Mouse (Mus musculus) CH12.LX (cell line): ENCODE results near the gene Pus3. TPM values are rescaled to one million over a fixed set of nuclear protein-coding genes. Genes with fewer than 3 reads are reported as not detected.

Experiments
- DNase-seq: peaks from one replicate; pipeline ENCODE4 v3.0.0-alpha.2; 2013; ENCODE audit errors: extremely low read depth
- H3K27ac ChIP-seq: 2 replicates; pipeline ENCODE4 v1.5.1; 2012; ENCODE audit warnings: low read depth, mild to moderate bottlenecking, control low read depth, moderate library complexity; ENCODE audit not compliant: insufficient read depth
- H3K27me3 ChIP-seq: replicated peaks from 2 replicates; pipeline ENCODE3; 2012; ENCODE audit warnings: inconsistent platforms
- H3K36me3 ChIP-seq, 2 experiments: replicated peaks in 1 of 2; 2 replicates each; pipeline versions ENCODE3 to v1.6.1; 2012; ENCODE audit warnings: inconsistent platforms in 1 of 2, low read length in 1 of 2, mild to moderate bottlenecking in 1 of 2, mixed read lengths in 1 of 2, moderate library complexity in 1 of 2; ENCODE audit not compliant: control insufficient read depth in 1 of 2, insufficient read depth in 1 of 2
- H3K4me1 ChIP-seq, 2 experiments: 2 replicates each; pipeline ENCODE4 v1.6.1; 2012; ENCODE audit warnings: inconsistent platforms in 1 of 2, moderate library complexity in 1 of 2; ENCODE audit not compliant: insufficient read depth in 2 of 2, control insufficient read depth in 1 of 2
- H3K4me2 ChIP-seq: 2 replicates; pipeline ENCODE4 v1.6.1; 2012; ENCODE audit warnings: low read depth, mild to moderate bottlenecking, control low read depth; ENCODE audit not compliant: poor library complexity, insufficient read depth, severe bottlenecking
- H3K4me3 ChIP-seq, 3 experiments: fragments of 150-350 bp in 1 of 3; sonication (generic) in 1 of 3; replicated peaks in 1 of 3; 2 replicates each; pipeline versions ENCODE3 to v1.5.1; 2011 to 2012; ENCODE audit warnings: low read depth in 2 of 3, low read length in 2 of 3, mild to moderate bottlenecking in 2 of 3, moderate library complexity in 2 of 3, control low read depth in 1 of 3, improper control_type of control experiment in 1 of 3, inconsistent platforms in 1 of 3, mixed read lengths in 1 of 3; ENCODE audit not compliant: poor library complexity in 1 of 3
- H3K79me2 ChIP-seq: replicated peaks from 2 replicates; pipeline ENCODE4 v1.6.1; 2012; ENCODE audit warnings: mild to moderate bottlenecking, moderate library complexity; ENCODE audit not compliant: control insufficient read depth, poor library complexity, insufficient read depth, severe bottlenecking; ENCODE audit errors: extremely low read depth
- H3K9ac ChIP-seq: 2 replicates; pipeline ENCODE4 v1.6.1; 2012; ENCODE audit warnings: low read depth, mild to moderate bottlenecking, control low read depth, moderate library complexity; ENCODE audit not compliant: insufficient read depth
- H3K9me3 ChIP-seq: replicated peaks from 2 replicates; pipeline ENCODE3; 2012; ENCODE audit warnings: low read length, inconsistent platforms, mixed read lengths
- CHD1 ChIP-seq: IDR thresholded peaks from 2 replicates; pipeline ENCODE4 v1.6.1; 2012; ENCODE audit warnings: low read depth, low read length, improper control_type of control experiment, inconsistent platforms
- E2F4 ChIP-seq: IDR thresholded peaks from 2 replicates; pipeline ENCODE4 v1.6.1; 2011; ENCODE audit warnings: low read depth, low read length, improper control_type of control experiment; ENCODE audit not compliant: insufficient replicate concordance
- ELF1 ChIP-seq: IDR thresholded peaks from 2 replicates; pipeline ENCODE4 v1.6.1; 2014; ENCODE audit warnings: low read depth, mild to moderate bottlenecking, inconsistent platforms, low read length, improper control_type of control experiment
- EP300 ChIP-seq: IDR thresholded peaks from 2 replicates; pipeline ENCODE4 v1.6.1; 2011; ENCODE audit warnings: low read length, improper control_type of control experiment
- IRF4 ChIP-seq: IDR thresholded peaks from 2 replicates; pipeline ENCODE4 v1.6.1; 2014; ENCODE audit warnings: low read depth, mild to moderate bottlenecking, inconsistent platforms, low read length, improper control_type of control experiment
- JUN ChIP-seq: IDR thresholded peaks from 2 replicates; pipeline ENCODE4 v1.6.1; 2011; ENCODE audit warnings: low read depth, mild to moderate bottlenecking, low read length, improper control_type of control experiment, moderate library complexity; ENCODE audit not compliant: insufficient read depth
- MAZ ChIP-seq: IDR thresholded peaks from 2 replicates; pipeline ENCODE4 v1.6.1; 2012; ENCODE audit warnings: low read depth, mild to moderate bottlenecking, inconsistent platforms, low read length, improper control_type of control experiment, moderate library complexity
- MYC ChIP-seq: IDR thresholded peaks from 2 replicates; pipeline ENCODE4 v1.6.1; 2011; ENCODE audit warnings: low read depth, mild to moderate bottlenecking, improper control_type of control experiment, low read length
- POLR2A ChIP-seq: IDR thresholded peaks from 2 replicates; pipeline ENCODE4 v1.6.1; 2011; ENCODE audit warnings: low read depth, mild to moderate bottlenecking, improper control_type of control experiment, low read length
- POLR2AphosphoS2 ChIP-seq: IDR thresholded peaks from 2 replicates; pipeline ENCODE4 v1.6.1; 2011; ENCODE audit warnings: low read depth, low read length, improper control_type of control experiment
- RCOR1 ChIP-seq: conservative IDR thresholded peaks from 2 replicates; pipeline ENCODE4 v1.6.1; 2012; ENCODE audit warnings: low read depth, mild to moderate bottlenecking, inconsistent platforms, low read length, improper control_type of control experiment
- SMC3 ChIP-seq: IDR thresholded peaks from 2 replicates; pipeline ENCODE4 v1.6.1; 2011; ENCODE audit warnings: low read depth, low read length, improper control_type of control experiment
- USF1 ChIP-seq: IDR thresholded peaks from 2 replicates; pipeline ENCODE4 v1.6.1; 2014; ENCODE audit warnings: low read depth, mild to moderate bottlenecking, inconsistent platforms, low read length, improper control_type of control experiment
- ZKSCAN1 ChIP-seq: IDR thresholded peaks from 2 replicates; pipeline ENCODE4 v1.6.1; 2012; ENCODE audit warnings: low read depth, inconsistent platforms, low read length, improper control_type of control experiment, borderline replicate concordance
- ZMIZ1 ChIP-seq: IDR thresholded peaks from 2 replicates; pipeline ENCODE4 v1.6.1; 2012; ENCODE audit warnings: low read depth, mild to moderate bottlenecking, inconsistent platforms, low read length, improper control_type of control experiment
- dilution Hi-C: fragments of 300-500 bp; cut with MboI; formaldehyde crosslinking; loops from 2 replicates; pipeline ENCODE4 v1.14.3; 2020; ENCODE audit warnings: low sequenced_read_pairs; ENCODE audit not compliant: extremely low pct_unique_long_range_greater_than_20kb, extremely low pct_ligation_motif_present
- in situ Hi-C: fragments of 300-500 bp; cut with MboI; formaldehyde crosslinking; loops from 3 replicates; pipeline ENCODE4 v1.14.3; 2019; ENCODE audit warnings: low sequenced_read_pairs, low pct_ligation_motif_present, low pct_unique_long_range_greater_than_20kb, mixed read lengths
- polyA plus RNA-seq: library from polyadenylated mRNA; unstranded; fragments of >175 nt; gene quantifications from 2 replicates; pipeline ENCODE4 v1.2.1, GENCODE M21; 2012; ENCODE audit warnings: low read depth; ENCODE audit not compliant: insufficient read length
- total RNA-seq, 2 experiments: library from RNA; depleted of rRNA; stranded (reverse); fragments of 300-350 nt in 1 of 2; fragments of >200 nt in 1 of 2; gene quantifications; 2 replicates each; pipeline ENCODE4 v1.2.3; 2012 to 2014

Pus3 gene
- total and polyA plus RNA-seq, 3 experiments, result 18.0 to 40.8 (median 21.8) TPM

DNA sequence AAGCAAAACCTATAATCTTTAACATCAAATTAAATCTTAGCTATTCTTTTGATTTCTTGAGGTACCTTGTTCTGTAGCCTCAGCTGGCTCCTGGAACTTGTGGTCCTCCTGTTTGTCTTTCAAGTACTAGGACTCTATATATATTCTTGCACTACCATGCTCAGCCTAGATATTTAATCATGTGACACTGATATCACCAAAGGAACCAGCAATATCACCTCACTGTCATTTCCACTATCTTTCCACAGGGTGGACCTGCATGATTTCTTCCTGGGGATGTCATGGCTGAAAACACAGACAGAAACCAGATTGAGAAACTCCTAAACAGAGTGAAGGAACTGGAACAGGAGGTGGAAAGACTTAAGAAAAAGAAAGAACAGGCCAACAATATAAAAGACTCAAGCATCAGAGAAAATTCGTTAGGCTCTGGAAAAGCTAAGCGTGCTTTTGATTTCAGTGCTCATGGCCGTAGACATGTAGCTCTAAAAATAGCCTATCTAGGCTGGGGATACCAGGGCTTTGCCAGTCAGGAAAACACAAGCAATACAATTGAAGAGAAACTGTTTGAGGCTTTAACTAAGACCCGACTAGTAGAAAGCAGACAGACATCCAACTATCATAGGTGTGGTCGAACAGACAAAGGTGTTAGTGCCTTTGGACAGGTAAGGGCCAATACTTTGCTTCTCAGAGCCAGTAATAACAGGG lies 6.3 kb downstream of the Pus3 start:
- peaks cover 35 to 57% of the 10 kb centered on the region in 2 experiments for H3K36me3 ChIP-seq
- no peak overlapping the region for H3K4me3 ChIP-seq
- no peaks in the 10 kb centered on the region for H3K27me3 ChIP-seq
- no peak overlapping the region for H3K4me2 ChIP-seq
- peaks cover 59% of the 10 kb centered on the region for H3K79me2 ChIP-seq
- dilution Hi-C loops (no loop called here), in situ Hi-C loops (no loop called here)
- peaks cover 4 to 65% of the 10 kb centered on the region in 2 experiments; a peak in 2 of 4 replicates for H3K4me1 ChIP-seq
- H3K9ac ChIP-seq, result no peak overlapping the region
- H3K27ac ChIP-seq, result no peak overlapping the region
- H3K9me3 ChIP-seq, result no peaks in the 10 kb centered on the region
- TF ChIP-seq EP300, result no peak
- TF ChIP-seq POLR2AphosphoS2, result no peak
- TF ChIP-seq ELF1, result no peak
- no peak for TF ChIP-seq USF1
- TF ChIP-seq RCOR1, result no peak
- TF ChIP-seq SMC3, result no peak
- TF ChIP-seq E2F4, result no peak
- TF ChIP-seq IRF4, result no peak
- TF ChIP-seq POLR2A, result no peak
- no peak for TF ChIP-seq JUN
- TF ChIP-seq MYC, result no peak
- TF ChIP-seq ZMIZ1, result no peak
- DNase-seq, result no peak

DNA sequence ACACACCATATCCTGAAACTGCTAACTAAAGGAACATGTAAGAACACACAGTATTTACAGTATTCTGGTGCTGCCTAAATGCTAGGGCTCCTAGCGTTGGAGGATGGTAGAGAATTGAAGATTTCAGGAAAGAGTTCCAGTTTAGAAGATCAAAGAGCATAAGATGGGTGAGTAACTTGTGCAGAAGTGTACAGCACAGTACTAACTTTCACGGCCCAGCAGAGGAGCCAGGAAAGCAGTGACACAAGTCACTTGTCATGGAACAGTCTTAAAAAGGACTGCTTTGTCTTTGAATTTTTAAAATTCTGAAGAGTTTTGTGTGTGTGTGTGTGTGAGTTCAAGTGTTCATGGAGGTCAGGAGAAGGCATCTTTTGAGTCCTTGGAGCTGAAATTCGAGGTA lies 9.6 kb downstream of the Pus3 start:
- no peaks in the 10 kb centered on the region for H3K27me3 ChIP-seq
- peak overlapping the region; percentile 55; the same call in 1 of the 2 replicates for H3K9ac ChIP-seq
- peaks cover 26 to 41% of the 10 kb centered on the region in 2 experiments for H3K36me3 ChIP-seq
- no peak overlapping the region for H3K4me3 ChIP-seq
- peaks cover 35% of the 10 kb centered on the region for H3K79me2 ChIP-seq
- dilution Hi-C loops, result no loop called here
- H3K4me2 ChIP-seq, result peak overlapping the region; percentile 44
- no peak for DNase-seq
- peaks cover 0 to 45% of the 10 kb centered on the region in 2 experiments; a peak in 2 of 4 replicates for H3K4me1 ChIP-seq
- TF ChIP-seq MAZ, result no peak
- no peak for TF ChIP-seq CHD1
- TF ChIP-seq ZKSCAN1, result no peak
- TF ChIP-seq, all 38 proteins: peak for 0
- in situ Hi-C loops, result no loop called here
- Histone ChIP-seq H3K27ac (no peak overlapping the region), H3K9me3 (no peaks in the 10 kb centered on the region)
